Mouse (Mus musculus): ENCODE measurements around the gene Rrp1. TPM values are rescaled to one million over a fixed set of nuclear protein-coding genes. Genes with fewer than 3 reads are reported as not detected.
"Not testable (repeated sequence)": the region's sequence is repeated elsewhere in the genome, so short reads cannot be mapped to it uniquely, and the experiment has no call there.

Gene Rrp1
- polyA plus RNA-seq, 1 experiment from 2014 or later: 319 TPM

GRCm38 (mm10) chr10:78365555-78365954 lies 47.3 kb downstream of the Rrp1 start:
- Histone ChIP-seq H3K4me1 (peaks cover 13% of the 10 kb centered on the region), H3K9me3 (replicated peaks) (no peaks in the 10 kb centered on the region), H3K4me3 (no peak overlapping the region), H3K27me3 (ENCODE audit: low read depth, poor library complexity, severe bottlenecking) (no peaks in the 10 kb centered on the region), H3K27ac (replicated peaks) (no peak overlapping the region), H3K36me3 (no peaks in the 10 kb centered on the region)
- no peak for DNase-seq (ENCODE audit: low spot score)
- 85% methylated on average over 6 of the region's 6 CpGs for WGBS

GRCm38 (mm10) chr10:78364106-78364505 lies 48.7 kb downstream of the Rrp1 start:
- H3K27ac ChIP-seq (replicated peaks): no peak overlapping the region
- no peak overlapping the region for H3K4me3 ChIP-seq
- no peaks in the 10 kb centered on the region for H3K27me3 ChIP-seq (ENCODE audit: low read depth, poor library complexity, severe bottlenecking)
- WGBS: 87% methylated on average over 2 of the region's 2 CpGs
- H3K36me3 ChIP-seq: no peaks in the 10 kb centered on the region
- H3K9me3 ChIP-seq (replicated peaks): no peaks in the 10 kb centered on the region
- H3K4me1 ChIP-seq: peaks cover 13% of the 10 kb centered on the region
- DNase-seq (ENCODE audit: low spot score): no peak

GRCm38 (mm10) chr10:78363366-78363765 lies 49.5 kb downstream of the Rrp1 start:
- WGBS: 90% methylated on average over 6 of the region's 6 CpGs
- Histone ChIP-seq H3K9me3 (replicated peaks) (no peaks in the 10 kb centered on the region), H3K4me1 (peaks cover 10% of the 10 kb centered on the region), H3K36me3 (no peaks in the 10 kb centered on the region), H3K27ac (replicated peaks) (no peak overlapping the region), H3K27me3 (ENCODE audit: low read depth, poor library complexity, severe bottlenecking) (no peaks in the 10 kb centered on the region), H3K4me3 (no peak overlapping the region)
- DNase-seq (ENCODE audit: low spot score): no peak

GRCm38 (mm10) chr10:78361951-78362350 lies 50.9 kb downstream of the Rrp1 start:
- H3K4me1 ChIP-seq: no peaks in the 10 kb centered on the region
- H3K36me3 ChIP-seq: no peaks in the 10 kb centered on the region
- H3K9me3 ChIP-seq (replicated peaks): no peaks in the 10 kb centered on the region
- no peaks in the 10 kb centered on the region for H3K27me3 ChIP-seq (ENCODE audit: low read depth, poor library complexity, severe bottlenecking)
- DNase-seq (ENCODE audit: low spot score): no peak
- no peak overlapping the region for H3K27ac ChIP-seq (replicated peaks)
- 84% methylated on average over 2 of the region's 2 CpGs for WGBS
- no peak overlapping the region for H3K4me3 ChIP-seq

- DNase-seq (ENCODE audit: low spot score): no peak
- Histone ChIP-seq H3K36me3 (no peaks in the 10 kb centered on the region), H3K27me3 (ENCODE audit: low read depth, poor library complexity, severe bottlenecking) (no peaks in the 10 kb centered on the region), H3K4me1 (no peaks in the 10 kb centered on the region), H3K4me3 (no peak overlapping the region), H3K27ac (replicated peaks) (no peak overlapping the region), H3K9me3 (replicated peaks) (no peaks in the 10 kb centered on the region)
- WGBS: 87% methylated on average over 3 of the region's 3 CpGs
These were observed 52.5 kb downstream of the Rrp1 start for GRCm38 (mm10) chr10:78360290-78360711.

GRCm38 (mm10) chr10:78358999-78359398 lies 53.8 kb downstream of the Rrp1 start:
- not testable (repeated sequence) for H3K4me1 ChIP-seq; H3K4me3 ChIP-seq; DNase-seq (ENCODE audit: low spot score); H3K27ac ChIP-seq (replicated peaks); H3K27me3 ChIP-seq (ENCODE audit: low read depth, poor library complexity, severe bottlenecking); H3K36me3 ChIP-seq; H3K9me3 ChIP-seq (replicated peaks)
- WGBS: 97% methylated on average over 3 of the region's 3 CpGs

- WGBS: 93% methylated on average over 4 of the region's 4 CpGs
- Histone ChIP-seq H3K4me3 (no peak overlapping the region), H3K27ac (replicated peaks) (no peak overlapping the region), H3K27me3 (ENCODE audit: low read depth, poor library complexity, severe bottlenecking) (0 out of 2 replicates have a peak, but pooled peaks cover 2% of the 10 kb centered on the region), H3K4me1 (peaks cover under 1% of the 10 kb centered on the region; the same call in 1 of the 2 replicates), H3K36me3 (no peaks in the 10 kb centered on the region), H3K9me3 (replicated peaks) (no peaks in the 10 kb centered on the region)
- no peak for DNase-seq (ENCODE audit: low spot score)
These were observed 54.6 kb downstream of the Rrp1 start for GRCm38 (mm10) chr10:78358266-78358665.

GRCm38 (mm10) chr10:78357742-78358141 lies 55.1 kb downstream of the Rrp1 start:
- 0 out of 2 replicates have a peak, but pooled peaks cover 7% of the 10 kb centered on the region for H3K27me3 ChIP-seq (ENCODE audit: low read depth, poor library complexity, severe bottlenecking)
- H3K27ac ChIP-seq (replicated peaks): no peak overlapping the region
- H3K4me3 ChIP-seq: no peak overlapping the region
- H3K9me3 ChIP-seq (replicated peaks): no peaks in the 10 kb centered on the region
- H3K36me3 ChIP-seq: no peaks in the 10 kb centered on the region
- DNase-seq (ENCODE audit: low spot score): no peak
- 89% methylated on average over 5 of the region's 5 CpGs for WGBS
- H3K4me1 ChIP-seq: peaks cover 5% of the 10 kb centered on the region

- 0 out of 2 replicates have a peak, but pooled peaks cover 7% of the 10 kb centered on the region for H3K27me3 ChIP-seq (ENCODE audit: low read depth, poor library complexity, severe bottlenecking)
These were observed 56.8 kb downstream of the Rrp1 start for GRCm38 (mm10) chr10:78355931-78356593.

GRCm38 (mm10) chr10:78353196-78353595 lies 59.6 kb downstream of the Rrp1 start:
- Histone ChIP-seq H3K9me3 (replicated peaks) (no peaks in the 10 kb centered on the region), H3K4me3 (peak overlapping the region; percentile 96; the same call in 1 of the 2 replicates), H3K36me3 (peaks cover 7% of the 10 kb centered on the region; the same call in 1 of the 2 replicates), H3K27ac (replicated peaks) (no peak overlapping the region), H3K27me3 (ENCODE audit: low read depth, poor library complexity, severe bottlenecking) (0 out of 2 replicates have a peak, but pooled peaks cover 7% of the 10 kb centered on the region), H3K4me1 (peaks cover 31% of the 10 kb centered on the region)
- DNase-seq (ENCODE audit: low spot score): no peak
- WGBS: 62% methylated on average over 4 of the region's 4 CpGs

More at GRCm38 (mm10) chr10:78355931-78356593, 56.8 kb downstream of the Rrp1 start:
- no peak overlapping the region for H3K4me3 ChIP-seq
- H3K36me3 ChIP-seq: no peaks in the 10 kb centered on the region
- H3K4me1 ChIP-seq: peaks cover 18% of the 10 kb centered on the region
- no peak overlapping the region for H3K27ac ChIP-seq (replicated peaks)
- WGBS: 76% methylated on average over 1 of the region's 1 CpGs
- no peaks in the 10 kb centered on the region for H3K9me3 ChIP-seq (replicated peaks)
- DNase-seq (ENCODE audit: low spot score): no peak

GRCm38 (mm10) chr10:78352666-78353030 lies 60.2 kb downstream of the Rrp1 start:
- H3K4me1 ChIP-seq: peaks cover 31% of the 10 kb centered on the region
- H3K36me3 ChIP-seq: peaks cover 10% of the 10 kb centered on the region; the same call in 1 of the 2 replicates
- no peaks in the 10 kb centered on the region for H3K9me3 ChIP-seq (replicated peaks)
- H3K27ac ChIP-seq (replicated peaks): peak overlapping the region; percentile 94
- 0 out of 2 replicates have a peak, but pooled peaks cover 7% of the 10 kb centered on the region for H3K27me3 ChIP-seq (ENCODE audit: low read depth, poor library complexity, severe bottlenecking)
- no peak for DNase-seq (ENCODE audit: low spot score)
- peak overlapping the region; percentile 96 for H3K4me3 ChIP-seq
- WGBS: 21% methylated on average over 8 of the region's 8 CpGs

GRCm38 (mm10) chr10:78351887-78352665 lies 60.8 kb downstream of the Rrp1 start, which contains the start of gene Agpat3:
Agpat3 (minus strand) TSS chr10:78352489.
- 0 out of 2 replicates have a peak, but pooled peaks cover 7% of the 10 kb centered on the region for H3K27me3 ChIP-seq (ENCODE audit: low read depth, poor library complexity, severe bottlenecking)

GRCm38 (mm10) chr10:78351564-78351886 lies 61.3 kb downstream of the Rrp1 start:
- Histone ChIP-seq H3K4me1 (peaks cover 31% of the 10 kb centered on the region), H3K4me3 (peak overlapping the region; percentile 96), H3K36me3 (peaks cover 13% of the 10 kb centered on the region; the same call in 1 of the 2 replicates), H3K27me3 (ENCODE audit: low read depth, poor library complexity, severe bottlenecking) (0 out of 2 replicates have a peak, but pooled peaks cover 7% of the 10 kb centered on the region), H3K27ac (replicated peaks) (peak overlapping the region; percentile 94), H3K9me3 (replicated peaks) (no peaks in the 10 kb centered on the region)
- WGBS: 3% methylated on average over 13 of the region's 13 CpGs
- no peak for DNase-seq (ENCODE audit: low spot score)

More at GRCm38 (mm10) chr10:78351887-78352665, 60.8 kb downstream of the Rrp1 start, which contains the start of gene Agpat3:
- Histone ChIP-seq H3K27ac (replicated peaks) (peak within 1 kb of the TSS; percentile 94), H3K4me3 (peak within 1 kb of the TSS; percentile 96), H3K36me3 (peaks cover 13% of the 10 kb centered on the region; the same call in 1 of the 2 replicates), H3K9me3 (replicated peaks) (no peaks in the 10 kb centered on the region), H3K4me1 (peaks cover 31% of the 10 kb centered on the region)
- DNase-seq (ENCODE audit: low spot score): peak; percentile 69
- 1% methylated on average over 111 of the region's 113 CpGs for WGBS
